Mouse (Mus musculus) kidney, embryonic 14.5 days (tissue): ENCODE data around the gene Snrnp70. TPM values are rescaled to one million over a fixed set of nuclear protein-coding genes. Genes with fewer than 3 reads are reported as not detected.

Source experiments
- ATAC-seq: fragments of 200-750 bp; cut with Nextera tagmentation; 2 replicates; pipeline ENCODE4 v1.8.0; 2017; ENCODE audit warnings: moderate number of reproducible peaks, mild to moderate bottlenecking, moderate TSS enrichment, moderate library complexity; ENCODE audit not compliant: low FRiP score, low TSS enrichment
- H3K27ac ChIP-seq: fragments of 300-500 bp; sonication (generic); 2 replicates; pipeline ENCODE4 v1.5.1; 2014; ENCODE audit warnings: low read depth, mild to moderate bottlenecking, low read length, moderate library complexity, mixed read lengths
- H3K27me3 ChIP-seq: fragments of 300-500 bp; sonication (generic); 2 replicates; pipeline ENCODE4 v1.6.1; 2014; ENCODE audit warnings: mild to moderate bottlenecking, low read length; ENCODE audit not compliant: control insufficient read depth, insufficient read depth
- H3K36me3 ChIP-seq: fragments of 300-500 bp; sonication (generic); 2 replicates; pipeline ENCODE4 v1.6.1; 2014; ENCODE audit warnings: low read length, mixed read lengths; ENCODE audit not compliant: control insufficient read depth, insufficient read depth
- H3K4me1 ChIP-seq: fragments of 300-500 bp; sonication (generic); 2 replicates; pipeline ENCODE4 v1.6.1; 2014; ENCODE audit warnings: low read length, mixed read lengths; ENCODE audit not compliant: control insufficient read depth, insufficient read depth
- H3K4me2 ChIP-seq: fragments of 300-500 bp; sonication (generic); replicated peaks from 2 replicates; pipeline ENCODE4 v1.6.1; 2014; ENCODE audit warnings: low read depth, mild to moderate bottlenecking, low read length
- H3K4me3 ChIP-seq: fragments of 300-500 bp; sonication (generic); 2 replicates; pipeline ENCODE4 v1.5.1; 2014; ENCODE audit warnings: mild to moderate bottlenecking, low read length
- H3K9ac ChIP-seq: fragments of 300-500 bp; sonication (generic); 2 replicates; pipeline ENCODE4 v1.6.1; 2014; ENCODE audit warnings: low read depth, mild to moderate bottlenecking, low read length, moderate library complexity
- H3K9me3 ChIP-seq: fragments of 300-500 bp; sonication (generic); 2 replicates; pipeline ENCODE4 v1.6.1; 2016; ENCODE audit warnings: low read length; ENCODE audit not compliant: control insufficient read depth
- WGBS: fragments of 180-500 bp; shearing (Covaris S2); extraction: QIAGEN DNeasy Blood & Tissue Kit; methylation state at CpG from one replicate; pipeline ENCODE4 v1.1.7; 2014; 5-methylcytosine and 5-hydroxymethylcytosine counted together
- polyA plus RNA-seq: library from polyadenylated mRNA; unstranded; fragments of >200 nt; fragmentation: Nextera tagmentation; extraction: Ambion mirVana; gene quantifications from 2 replicates; pipeline ENCODE4 v1.2.1, GENCODE M21; 2014

Snrnp70 gene
- polyA plus RNA-seq, 1 experiment from 2014 or later: 100 TPM

GRCm38 (mm10) chr7:45426556-45426955 lies 31.0 kb upstream of the Snrnp70 start:
- H3K4me2 ChIP-seq: no peak overlapping the region
- ATAC-seq: no peak
- H3K4me3 ChIP-seq: no peak overlapping the region
- H3K27ac ChIP-seq: no peak overlapping the region
- 93% methylated on average over 8 of the region's 8 CpGs for WGBS
- peaks cover 92% of the 10 kb centered on the region for H3K36me3 ChIP-seq
- no peak overlapping the region for H3K9ac ChIP-seq
- no peaks in the 10 kb centered on the region for H3K4me1 ChIP-seq
- H3K27me3 ChIP-seq: no peaks in the 10 kb centered on the region
- H3K9me3 ChIP-seq: no peaks in the 10 kb centered on the region

DNA sequence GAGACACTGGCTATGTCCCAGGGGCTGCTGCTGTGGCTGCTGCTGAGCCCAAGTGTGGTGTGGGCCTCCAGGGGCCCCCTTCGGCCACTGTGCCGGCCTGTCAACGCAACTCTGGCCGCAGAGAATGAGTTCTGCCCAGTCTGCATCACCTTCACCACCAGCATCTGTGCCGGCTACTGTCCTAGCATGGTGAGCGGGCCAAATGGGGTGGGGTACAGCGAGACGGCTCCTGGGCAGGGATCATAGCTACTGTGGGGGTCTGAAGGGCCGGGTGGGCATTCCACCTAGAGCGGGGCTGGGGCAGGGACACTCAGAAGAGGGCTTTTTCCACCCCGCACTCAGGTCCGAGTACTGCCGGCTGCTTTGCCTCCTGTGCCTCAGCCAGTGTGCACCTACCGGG lies 25.7 kb upstream of the Snrnp70 start:
- Histone ChIP-seq H3K4me1 (peaks cover 8% of the 10 kb centered on the region), H3K4me3 (no peak overlapping the region), H3K9me3 (no peaks in the 10 kb centered on the region), H3K9ac (no peak overlapping the region), H3K27me3 (peaks cover 27% of the 10 kb centered on the region), H3K36me3 (peaks cover 54% of the 10 kb centered on the region), H3K4me2 (no peak overlapping the region), H3K27ac (no peak overlapping the region)
- no peak for ATAC-seq
- 89% methylated on average over 13 of the region's 14 CpGs for WGBS

DNA sequence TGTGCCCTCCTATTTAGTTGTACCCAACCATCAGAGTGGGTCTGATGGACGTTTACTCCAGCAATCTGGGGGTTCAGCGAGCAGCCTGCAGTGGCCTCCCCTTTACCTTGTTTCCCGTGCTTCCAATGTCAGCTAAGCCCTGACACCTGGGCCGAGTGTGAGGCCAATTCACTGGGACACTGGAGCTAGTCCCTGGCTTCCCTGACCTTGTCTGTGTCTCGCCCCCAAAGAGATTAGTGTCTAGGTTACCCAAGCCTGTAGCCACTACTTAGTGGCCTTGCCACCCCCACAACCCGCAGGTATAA lies 25.0 kb upstream of the Snrnp70 start, which contains the start of gene Lhb:
Gene Lhb (plus strand): TSS at position 206 of the 305 bp plus-strand sequence.
- Histone ChIP-seq H3K4me3 (no peak within 1 kb of the TSS), H3K9me3 (no peaks in the 10 kb centered on the region), H3K27ac (no peak within 1 kb of the TSS), H3K27me3 (peaks cover 34% of the 10 kb centered on the region), H3K36me3 (peaks cover 50% of the 10 kb centered on the region), H3K9ac (no peak within 1 kb of the TSS), H3K4me2 (peak within 1 kb of the TSS; percentile 24; the same call in 1 of the 2 replicates), H3K4me1 (peaks cover 10% of the 10 kb centered on the region)
- 55% methylated on average over 6 of the region's 6 CpGs for WGBS
- ATAC-seq: no peak

GRCm38 (mm10) chr7:45419859-45420614 lies 24.5 kb upstream of the Snrnp70 start:
- peaks cover 14% of the 10 kb centered on the region for H3K4me1 ChIP-seq
- H3K36me3 ChIP-seq: peaks cover 45% of the 10 kb centered on the region
- ATAC-seq: no peak
- H3K9me3 ChIP-seq: no peaks in the 10 kb centered on the region
- peaks cover 39% of the 10 kb centered on the region for H3K27me3 ChIP-seq
- H3K4me2 ChIP-seq: peak overlapping the region; percentile 24; the same call in 1 of the 2 replicates
- H3K4me3 ChIP-seq: no peak overlapping the region
- no peak overlapping the region for H3K27ac ChIP-seq
- WGBS: 8% methylated on average over 27 of the region's 27 CpGs
- H3K9ac ChIP-seq: no peak overlapping the region

GRCm38 (mm10) chr7:45417962-45418492 lies 22.5 kb upstream of the Snrnp70 start:
- H3K9me3 ChIP-seq: no peaks in the 10 kb centered on the region
- no peak for ATAC-seq
- H3K36me3 ChIP-seq: peaks cover 25% of the 10 kb centered on the region
- no peak overlapping the region for H3K4me3 ChIP-seq
- no peak overlapping the region for H3K27ac ChIP-seq
- no peak overlapping the region for H3K9ac ChIP-seq
- WGBS: 9% methylated on average over 13 of the region's 13 CpGs
- peaks cover 21% of the 10 kb centered on the region for H3K4me1 ChIP-seq
- H3K4me2 ChIP-seq: peak overlapping the region; percentile 5; the same call in 1 of the 2 replicates
- peaks cover 58% of the 10 kb centered on the region for H3K27me3 ChIP-seq

DNA sequence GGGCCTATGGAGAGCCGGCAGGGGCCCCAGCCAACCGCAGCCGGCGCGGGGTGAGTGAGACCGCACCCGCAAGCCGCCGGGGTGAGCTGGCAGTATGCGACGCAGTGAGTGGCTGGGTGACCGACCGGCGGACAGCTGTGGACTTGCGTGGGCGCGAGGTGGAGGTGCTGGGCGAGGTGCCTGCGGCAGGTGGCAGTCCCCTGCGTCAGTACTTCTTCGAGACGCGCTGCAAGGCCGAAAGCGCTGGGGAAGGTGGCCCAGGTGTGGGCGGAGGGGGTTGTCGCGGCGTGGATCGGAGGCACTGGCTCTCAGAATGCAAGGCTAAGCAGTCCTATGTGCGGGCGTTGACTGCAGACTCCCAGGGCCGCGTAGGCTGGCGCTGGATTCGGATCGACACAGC lies 20.1 kb upstream of the Snrnp70 start:
- Histone ChIP-seq H3K4me1 (peaks cover 22% of the 10 kb centered on the region), H3K4me2 (peak overlapping the region; percentile 13; the same call in 1 of the 2 replicates), H3K36me3 (peaks cover under 1% of the 10 kb centered on the region; the same call in 1 of the 2 replicates), H3K27me3 (peaks cover 75% of the 10 kb centered on the region), H3K4me3 (peak overlapping the region; percentile 18), H3K27ac (no peak overlapping the region), H3K9me3 (no peaks in the 10 kb centered on the region), H3K9ac (0 out of 2 replicates have a peak overlapping the region, but pooled peaks have one; percentile 2)
- WGBS: 6% methylated on average over 37 of the region's 37 CpGs
- no peak for ATAC-seq

DNA sequence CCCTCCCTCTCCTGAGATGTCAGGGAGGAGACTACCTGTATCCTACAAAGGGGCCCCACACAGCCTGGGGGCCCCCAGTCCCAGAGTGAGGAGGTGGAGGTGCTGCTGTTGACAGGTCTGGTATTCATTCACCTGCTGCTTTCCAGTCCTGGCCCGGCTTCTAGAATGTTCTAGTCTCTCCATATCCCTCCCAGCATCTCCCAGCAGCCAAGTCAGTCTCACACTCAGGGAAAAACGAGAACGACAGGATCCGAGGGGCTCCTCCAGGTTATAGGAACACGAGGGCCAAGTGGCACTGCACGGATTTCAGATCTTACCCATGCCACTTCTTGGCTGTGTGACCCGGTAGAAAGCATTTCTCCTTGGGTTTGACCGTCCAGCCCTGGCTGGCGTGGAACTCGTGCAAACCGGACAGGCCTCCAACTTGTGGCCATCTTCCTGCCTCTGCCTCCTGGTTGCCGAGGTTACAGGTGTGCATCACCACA lies 19.2 kb upstream of the Snrnp70 start:
- H3K36me3 ChIP-seq: no peaks in the 10 kb centered on the region
- H3K4me3 ChIP-seq: peak overlapping the region; percentile 18; the same call in 1 of the 2 replicates
- H3K4me2 ChIP-seq: peak overlapping the region; percentile 93
- no peak for ATAC-seq
- 34% methylated on average over 12 of the region's 12 CpGs for WGBS
- H3K4me1 ChIP-seq: peaks cover 22% of the 10 kb centered on the region
- H3K27ac ChIP-seq: no peak overlapping the region
- peaks cover 80% of the 10 kb centered on the region for H3K27me3 ChIP-seq
- no peak overlapping the region for H3K9ac ChIP-seq
- no peaks in the 10 kb centered on the region for H3K9me3 ChIP-seq

- H3K4me2 ChIP-seq: peak overlapping the region; percentile 93
- no peak overlapping the region for H3K27ac ChIP-seq
- peak overlapping the region; percentile 55 for H3K4me3 ChIP-seq
- ATAC-seq: peak; percentile 44
- peaks cover 83% of the 10 kb centered on the region for H3K27me3 ChIP-seq
- no peaks in the 10 kb centered on the region for H3K36me3 ChIP-seq
- no peaks in the 10 kb centered on the region for H3K9me3 ChIP-seq
- peaks cover 22% of the 10 kb centered on the region for H3K4me1 ChIP-seq
- peak overlapping the region; percentile 58 for H3K9ac ChIP-seq
- WGBS: 1% methylated on average over 27 of the region's 27 CpGs
These were observed 18.6 kb upstream of the Snrnp70 start for GRCm38 (mm10) chr7:45413864-45414739.
